Mouse (Mus musculus) G1E (cell line): ENCODE data around the gene Ipo9. TPM values are rescaled to one million over a fixed set of nuclear protein-coding genes. Genes with fewer than 3 reads are reported as not detected.

ENCODE experiments used
- ATAC-seq: 2 replicates; pipeline ENCODE4 v1.8.0; 2016; ENCODE audit warnings: mild to moderate bottlenecking; ENCODE audit not compliant: insufficient number of reproducible peaks, poor library complexity, low FRiP score, severe bottlenecking; ENCODE audit errors: extremely low read depth
- DNase-seq: peaks from one replicate; pipeline ENCODE4 v3.0.0; 2012; ENCODE audit warnings: low spot score
- H3K27me3 ChIP-seq: 2 replicates; pipeline ENCODE4 v1.6.1; 2012; ENCODE audit warnings: mild to moderate bottlenecking, low read length, inconsistent platforms; ENCODE audit not compliant: insufficient read depth
- H3K36me3 ChIP-seq: replicated peaks from 2 replicates; pipeline ENCODE3; 2012; ENCODE audit warnings: mild to moderate bottlenecking, inconsistent platforms
- H3K4me1 ChIP-seq: 2 replicates; pipeline ENCODE4 v1.6.1; 2012; ENCODE audit warnings: low read depth, low read length, inconsistent platforms, mixed read lengths; ENCODE audit not compliant: insufficient read depth
- H3K4me3 ChIP-seq: 2 replicates; pipeline ENCODE4 v1.5.1; 2012; ENCODE audit warnings: low read depth, mild to moderate bottlenecking, inconsistent platforms, low read length, moderate library complexity, mixed read lengths
- H3K9me3 ChIP-seq: replicated peaks from 2 replicates; pipeline ENCODE4 v1.6.1; 2012; ENCODE audit warnings: inconsistent platforms
- CTCF ChIP-seq: IDR thresholded peaks from 2 replicates; pipeline ENCODE4 v1.5.1; 2012; ENCODE audit warnings: low read depth, low read length, inconsistent platforms, mixed read lengths
- GATA1 ChIP-seq: IDR thresholded peaks from 2 replicates; pipeline ENCODE4 v1.6.1; 2012; ENCODE audit warnings: borderline replicate concordance, low read length, inconsistent platforms, mixed read lengths
- GATA2 ChIP-seq: IDR thresholded peaks from 2 replicates; pipeline ENCODE4 v1.6.1; 2012; ENCODE audit warnings: low read depth, low read length, inconsistent platforms, borderline replicate concordance
- POLR2AphosphoS5 ChIP-seq: IDR thresholded peaks from 2 replicates; pipeline ENCODE4 v1.6.1; 2012; ENCODE audit warnings: low read depth, low read length, inconsistent platforms; ENCODE audit not compliant: insufficient replicate concordance
- TAL1 ChIP-seq: conservative IDR thresholded peaks from 2 replicates; pipeline ENCODE4 v1.6.1; 2012; ENCODE audit warnings: low read depth, low read length, inconsistent platforms, mixed read lengths
- polyA plus RNA-seq: library from polyadenylated mRNA; stranded (reverse); fragments of >175 nt; gene quantifications from 2 replicates; pipeline ENCODE4 v1.2.3, GENCODE M21; 2012
- total RNA-seq, 2 experiments: library from RNA; stranded (forward) in 1 of 2; stranded (reverse) in 1 of 2; fragments of 200-1000 nt in 1 of 2; fragments of >200 nt in 1 of 2; fragmentation: Nextera tagmentation in 1 of 2; gene quantifications; 2 replicates each; pipeline ENCODE4 v1.2.3; 2014 to 2017

The Ipo9 gene
- total and polyA plus RNA-seq, 3 experiments: 14.4 to 109 (median 63.8) TPM

GRCm38 (mm10) chr1:135413996-135414395, 16.3 kb downstream of the Ipo9 start:
- H3K27me3 ChIP-seq: no peaks in the 10 kb centered on the region
- H3K4me3 ChIP-seq: no peak overlapping the region
- peaks cover 91% of the 10 kb centered on the region for H3K36me3 ChIP-seq
- no peaks in the 10 kb centered on the region for H3K4me1 ChIP-seq
- H3K9me3 ChIP-seq: no peaks in the 10 kb centered on the region
- no peak for DNase-seq
- no peak for ATAC-seq
- no peak for TF ChIP-seq CTCF
- TF ChIP-seq POLR2AphosphoS5: no peak
- no peak for TF ChIP-seq GATA2
- TF ChIP-seq GATA1: no peak
- TF ChIP-seq TAL1: no peak

- H3K4me1 ChIP-seq: no peaks in the 10 kb centered on the region
- no peak for ATAC-seq
- no peak overlapping the region for H3K4me3 ChIP-seq
- H3K9me3 ChIP-seq: no peaks in the 10 kb centered on the region
- no peak for DNase-seq
- H3K27me3 ChIP-seq: no peaks in the 10 kb centered on the region
- TF ChIP-seq POLR2AphosphoS5 (no peak), CTCF (no peak), TAL1 (no peak)
- H3K36me3 ChIP-seq: peaks cover 90% of the 10 kb centered on the region
Observed at GRCm38 (mm10) chr1:135412130-135412529, 18.2 kb downstream of the Ipo9 start.

- Histone ChIP-seq H3K4me1 (no peaks in the 10 kb centered on the region), H3K27me3 (no peaks in the 10 kb centered on the region), H3K9me3 (no peaks in the 10 kb centered on the region), H3K4me3 (no peak overlapping the region), H3K36me3 (peaks cover 89% of the 10 kb centered on the region)
- ATAC-seq (no peak), DNase-seq (no peak)
- TF ChIP-seq TAL1: no peak
Observed at GRCm38 (mm10) chr1:135410967-135411366, 19.3 kb downstream of the Ipo9 start.

GRCm38 (mm10) chr1:135408973-135409372, 21.3 kb downstream of the Ipo9 start:
- Histone ChIP-seq H3K36me3 (peaks cover 92% of the 10 kb centered on the region), H3K4me3 (no peak overlapping the region), H3K27me3 (no peaks in the 10 kb centered on the region), H3K4me1 (no peaks in the 10 kb centered on the region), H3K9me3 (no peaks in the 10 kb centered on the region)
- ATAC-seq (no peak), DNase-seq (no peak)
- TF ChIP-seq CTCF (no peak), TAL1 (no peak), GATA2 (no peak), POLR2AphosphoS5 (no peak), GATA1 (no peak)

- DNase-seq: no peak
- TF ChIP-seq GATA2 (no peak), CTCF (no peak), GATA1 (no peak), TAL1 (no peak), POLR2AphosphoS5 (no peak)
- Histone ChIP-seq H3K4me3 (no peak overlapping the region), H3K9me3 (no peaks in the 10 kb centered on the region), H3K36me3 (peaks cover 95% of the 10 kb centered on the region), H3K4me1 (no peaks in the 10 kb centered on the region), H3K27me3 (no peaks in the 10 kb centered on the region)
- no peak for ATAC-seq
Observed at GRCm38 (mm10) chr1:135405356-135405755, 24.9 kb downstream of the Ipo9 start.

GRCm38 (mm10) chr1:135401452-135402110, 28.7 kb downstream of the Ipo9 start:
- H3K4me1 ChIP-seq: no peaks in the 10 kb centered on the region
- ATAC-seq (no peak), DNase-seq (no peak)
- H3K9me3 ChIP-seq: no peaks in the 10 kb centered on the region
- TF ChIP-seq CTCF (no peak), GATA2 (no peak)
- peaks cover 91% of the 10 kb centered on the region for H3K36me3 ChIP-seq
- H3K4me3 ChIP-seq: no peak overlapping the region
- H3K27me3 ChIP-seq: no peaks in the 10 kb centered on the region

GRCm38 (mm10) chr1:135399466-135399865, 30.8 kb downstream of the Ipo9 start:
- ATAC-seq (no peak), DNase-seq (no peak)
- Histone ChIP-seq H3K27me3 (no peaks in the 10 kb centered on the region), H3K4me3 (no peak overlapping the region), H3K9me3 (no peaks in the 10 kb centered on the region), H3K36me3 (peaks cover 87% of the 10 kb centered on the region), H3K4me1 (no peaks in the 10 kb centered on the region)
- TF ChIP-seq POLR2AphosphoS5: no peak
- TF ChIP-seq CTCF: no peak
- no peak for TF ChIP-seq GATA1
- no peak for TF ChIP-seq GATA2
- no peak for TF ChIP-seq TAL1
